Mouse (Mus musculus): ENCODE measurements at regions not wholly inside any gene's neighbourhood (a gene's known extent, or its start where the extent isn't known, plus 50 kb on each side); places are given as distances from the start of the nearest gene placed in this dataset.

GRCm38 (mm10) chr10:98857395-98857794 is 56.8 kb upstream of the Atp2b1 start:
- no peak overlapping the region for H3K9ac ChIP-seq (replicated peaks; ENCODE audit: low read depth, low read length)
- H3K4me3 ChIP-seq (ENCODE audit: low read depth, low read length) = no peak overlapping the region
- H3K27me3 ChIP-seq (ENCODE audit: control insufficient read depth, insufficient read depth, low read length) = no peaks in the 10 kb centered on the region
- no peak overlapping the region for H3K27ac ChIP-seq (ENCODE audit: low read length)
- H3K4me1 ChIP-seq (ENCODE audit: control insufficient read depth, insufficient read depth, low read length) = no peaks in the 10 kb centered on the region
- no peak for ATAC-seq (ENCODE audit: insufficient number of reproducible peaks, insufficient read depth, low FRiP score, low read depth)
- no peaks in the 10 kb centered on the region for H3K36me3 ChIP-seq (ENCODE audit: control insufficient read depth, insufficient read depth, low read length)
- 54% methylated on average over 3 of the region's 3 CpGs for WGBS
- H3K4me2 ChIP-seq (replicated peaks; ENCODE audit: low read depth, low read length) = no peak overlapping the region
- no peaks in the 10 kb centered on the region for H3K9me3 ChIP-seq (ENCODE audit: control insufficient read depth, low read depth, low read length)

- H3K4me1 ChIP-seq (ENCODE audit: control insufficient read depth, insufficient read depth, low read length) = no peaks in the 10 kb centered on the region
- no peak overlapping the region for H3K9ac ChIP-seq (replicated peaks; ENCODE audit: low read depth, low read length)
- H3K4me3 ChIP-seq (ENCODE audit: low read depth, low read length) = no peak overlapping the region
- H3K36me3 ChIP-seq (ENCODE audit: control insufficient read depth, insufficient read depth, low read length) = no peaks in the 10 kb centered on the region
- no peak overlapping the region for H3K27ac ChIP-seq (ENCODE audit: low read length)
- H3K9me3 ChIP-seq (ENCODE audit: control insufficient read depth, low read depth, low read length) = no peaks in the 10 kb centered on the region
- ATAC-seq (ENCODE audit: insufficient number of reproducible peaks, insufficient read depth, low FRiP score, low read depth) = no peak
- no peak overlapping the region for H3K4me2 ChIP-seq (replicated peaks; ENCODE audit: low read depth, low read length)
- 88% methylated on average over 10 of the region's 10 CpGs for WGBS
- no peaks in the 10 kb centered on the region for H3K27me3 ChIP-seq (ENCODE audit: control insufficient read depth, insufficient read depth, low read length)
Measured at GRCm38 (mm10) chr10:98861521-98861920, 52.7 kb upstream of the Atp2b1 start.

DNA sequence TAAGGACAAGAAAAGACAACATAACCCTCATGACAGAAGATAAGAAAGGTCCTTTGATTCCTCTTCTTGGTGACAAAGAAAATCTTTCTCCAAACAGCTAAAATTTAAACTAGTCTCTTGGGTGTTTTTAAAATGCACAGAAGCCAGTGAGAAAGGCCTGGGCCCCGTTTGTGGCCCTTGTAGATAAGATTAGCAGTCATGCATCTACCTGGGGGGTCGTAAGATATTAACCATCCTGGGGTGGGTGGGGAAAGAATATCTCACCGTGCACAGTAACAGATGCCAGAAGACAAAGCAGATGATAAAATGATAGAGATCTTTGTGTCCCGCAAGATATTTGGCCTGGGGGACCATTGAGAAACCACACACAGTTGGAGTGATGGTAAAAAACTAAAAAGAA is 51.5 kb upstream of the Atp2b1 start:
- no peak for ATAC-seq (ENCODE audit: insufficient number of reproducible peaks, insufficient read depth, low FRiP score, low read depth)
- no peaks in the 10 kb centered on the region for H3K4me1 ChIP-seq (ENCODE audit: control insufficient read depth, insufficient read depth, low read length)
- 56% methylated on average over 4 of the region's 4 CpGs for WGBS

GRCm38 (mm10) chr10:98864384-98864783 is 49.8 kb upstream of the Atp2b1 start:
- 78% methylated on average over 5 of the region's 5 CpGs for WGBS
- no peak for ATAC-seq (ENCODE audit: insufficient number of reproducible peaks, insufficient read depth, low FRiP score, low read depth)
- Histone ChIP-seq H3K27ac (ENCODE audit: low read length) (no peak overlapping the region), H3K27me3 (ENCODE audit: control insufficient read depth, insufficient read depth, low read length) (no peaks in the 10 kb centered on the region), H3K4me2 (replicated peaks; ENCODE audit: low read depth, low read length) (no peak overlapping the region), H3K9me3 (ENCODE audit: control insufficient read depth, low read depth, low read length) (no peaks in the 10 kb centered on the region), H3K4me3 (ENCODE audit: low read depth, low read length) (no peak overlapping the region), H3K36me3 (ENCODE audit: control insufficient read depth, insufficient read depth, low read length) (no peaks in the 10 kb centered on the region), H3K9ac (replicated peaks; ENCODE audit: low read depth, low read length) (no peak overlapping the region), H3K4me1 (ENCODE audit: control insufficient read depth, insufficient read depth, low read length) (no peaks in the 10 kb centered on the region)

More for the DNA sequence above, 51.5 kb upstream of the Atp2b1 start:
- Histone ChIP-seq H3K4me3 (ENCODE audit: low read depth, low read length) (no peak overlapping the region), H3K4me2 (replicated peaks; ENCODE audit: low read depth, low read length) (no peak overlapping the region), H3K36me3 (ENCODE audit: control insufficient read depth, insufficient read depth, low read length) (no peaks in the 10 kb centered on the region), H3K27me3 (ENCODE audit: control insufficient read depth, insufficient read depth, low read length) (no peaks in the 10 kb centered on the region), H3K9ac (replicated peaks; ENCODE audit: low read depth, low read length) (no peak overlapping the region), H3K27ac (ENCODE audit: low read length) (no peak overlapping the region), H3K9me3 (ENCODE audit: control insufficient read depth, low read depth, low read length) (no peaks in the 10 kb centered on the region)
